Mouse (Mus musculus): ENCODE results near the gene Aspdh. TPM values are rescaled to one million over a fixed set of nuclear protein-coding genes. Genes with fewer than 3 reads are reported as not detected.
A peak's percentile ranks its signal among the peaks of the same experiment; 100 is the strongest.

Gene Aspdh
- polyA plus RNA-seq, 1 experiment from 2014 or later = 0.62 TPM

DNA sequence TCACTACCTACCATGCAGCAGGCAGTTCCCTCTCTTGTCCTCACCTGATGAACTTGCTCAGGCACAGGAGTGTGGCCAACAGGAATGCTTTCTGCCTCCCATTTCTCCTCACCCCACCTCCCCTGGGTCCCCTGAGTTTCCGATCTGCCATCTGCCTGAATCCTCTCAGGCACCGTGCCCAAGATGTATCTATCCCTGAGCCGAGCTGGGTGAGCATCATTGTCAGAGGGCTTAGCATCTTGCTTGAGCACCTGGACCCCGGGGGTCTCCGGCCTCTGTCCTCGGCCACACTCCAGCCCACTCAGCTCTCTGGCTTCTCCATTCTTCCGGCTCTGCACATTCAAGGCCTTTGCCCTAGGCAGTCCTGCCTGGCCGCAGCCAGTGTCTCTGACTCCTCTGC is 27.3 kb upstream of the Aspdh start:
- Histone ChIP-seq H3K4me2 (no peak overlapping the region), H3K27me3 (peaks cover 60% of the 10 kb centered on the region), H3K4me1 (peaks cover 7% of the 10 kb centered on the region; the same call in 1 of the 2 replicates), H3K36me3 (no peaks in the 10 kb centered on the region), H3K4me3 (no peak overlapping the region), H3K9me3 (no peaks in the 10 kb centered on the region), H3K9ac (no peak overlapping the region), H3K27ac (no peak overlapping the region)
- ATAC-seq (ENCODE audit: borderline replicate concordance, extremely low read depth, low FRiP score, low TSS enrichment) = no peak
- WGBS = 58% methylated on average over 8 of the region's 8 CpGs

DNA sequence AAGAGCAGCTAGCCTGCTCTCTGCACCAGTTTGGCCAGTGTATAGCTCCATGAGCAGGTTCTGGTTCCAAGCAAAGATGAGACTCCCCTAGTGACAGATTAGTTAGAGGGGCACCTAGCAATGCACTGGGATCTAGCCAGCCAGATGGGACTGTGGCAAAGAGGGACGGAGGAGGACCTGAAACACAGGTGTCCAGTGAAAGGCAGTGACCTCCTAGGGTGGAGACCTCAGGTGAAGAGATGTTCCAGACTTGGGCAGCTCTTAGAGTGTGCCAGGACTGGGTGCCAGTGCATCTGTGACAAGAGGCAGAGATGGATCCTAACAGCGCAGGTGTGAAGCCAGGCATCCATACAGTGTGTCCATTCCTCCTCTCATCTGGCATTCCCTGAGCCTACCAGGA is 25.5 kb upstream of the Aspdh start:
- ATAC-seq (ENCODE audit: borderline replicate concordance, extremely low read depth, low FRiP score, low TSS enrichment) = no peak
- H3K4me2 ChIP-seq = no peak overlapping the region
- no peak overlapping the region for H3K4me3 ChIP-seq
- H3K27ac ChIP-seq = no peak overlapping the region
- no peaks in the 10 kb centered on the region for H3K9me3 ChIP-seq
- WGBS = 85% methylated on average over 2 of the region's 2 CpGs
- peaks cover 7% of the 10 kb centered on the region; the same call in 1 of the 2 replicates for H3K4me1 ChIP-seq
- no peak overlapping the region for H3K9ac ChIP-seq
- H3K36me3 ChIP-seq = no peaks in the 10 kb centered on the region
- peaks cover 68% of the 10 kb centered on the region for H3K27me3 ChIP-seq

DNA sequence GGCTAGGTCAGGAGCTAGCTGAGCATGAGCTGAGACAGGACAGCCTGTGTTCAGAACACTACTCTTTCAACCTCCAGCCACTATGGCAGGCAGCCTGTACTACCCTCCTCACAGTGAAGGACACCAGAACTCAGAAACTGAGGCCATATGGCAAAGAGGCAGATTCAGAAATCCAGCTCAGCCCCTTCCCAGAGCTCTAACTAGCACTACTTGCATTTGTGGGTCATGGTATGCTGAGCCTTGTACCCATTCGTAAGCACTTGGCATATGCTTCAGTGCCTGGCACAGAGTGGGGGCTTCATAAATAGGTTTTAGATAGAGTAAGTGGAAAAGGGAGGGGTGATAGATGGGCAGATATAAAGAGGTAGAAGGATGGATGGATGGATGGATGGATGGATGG is 24.7 kb upstream of the Aspdh start:
- H3K4me1 ChIP-seq = peaks cover 7% of the 10 kb centered on the region; the same call in 1 of the 2 replicates
- no peak for ATAC-seq (ENCODE audit: borderline replicate concordance, extremely low read depth, low FRiP score, low TSS enrichment)
- WGBS = 63% methylated on average over 1 of the region's 1 CpGs
- no peaks in the 10 kb centered on the region for H3K36me3 ChIP-seq
- no peak overlapping the region for H3K9ac ChIP-seq
- H3K9me3 ChIP-seq = no peaks in the 10 kb centered on the region
- no peak overlapping the region for H3K4me3 ChIP-seq
- peaks cover 73% of the 10 kb centered on the region for H3K27me3 ChIP-seq
- H3K4me2 ChIP-seq = no peak overlapping the region
- no peak overlapping the region for H3K27ac ChIP-seq

DNA sequence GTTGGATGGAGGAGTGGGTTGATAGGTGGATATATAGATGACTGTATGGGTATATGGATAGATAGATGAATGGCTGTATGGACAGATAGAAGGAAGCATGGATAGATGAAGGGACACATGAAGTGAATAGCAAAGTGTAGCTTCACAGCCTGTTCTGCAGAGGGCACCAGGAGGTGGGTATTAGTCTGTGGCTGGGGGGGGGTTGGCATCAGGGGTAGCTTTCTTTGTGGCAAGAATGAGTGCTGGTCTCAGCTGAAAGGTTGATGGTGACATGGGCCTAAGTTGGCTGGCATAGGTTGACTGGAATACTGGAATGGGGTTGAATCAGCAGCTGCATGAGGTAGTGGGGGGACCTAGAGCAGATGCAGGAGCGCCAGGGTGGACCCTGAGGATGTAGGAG is 24.0 kb upstream of the Aspdh start:
- Histone ChIP-seq H3K4me3 (no peak overlapping the region; the same call in 1 of the 2 replicates), H3K9ac (no peak overlapping the region), H3K36me3 (no peaks in the 10 kb centered on the region), H3K27me3 (peaks cover 80% of the 10 kb centered on the region), H3K9me3 (no peaks in the 10 kb centered on the region), H3K4me2 (no peak overlapping the region), H3K27ac (no peak overlapping the region), H3K4me1 (peaks cover 7% of the 10 kb centered on the region; the same call in 1 of the 2 replicates)
- no peak for ATAC-seq (ENCODE audit: borderline replicate concordance, extremely low read depth, low FRiP score, low TSS enrichment)
- 0% methylated on average over 1 of the region's 1 CpGs for WGBS

DNA sequence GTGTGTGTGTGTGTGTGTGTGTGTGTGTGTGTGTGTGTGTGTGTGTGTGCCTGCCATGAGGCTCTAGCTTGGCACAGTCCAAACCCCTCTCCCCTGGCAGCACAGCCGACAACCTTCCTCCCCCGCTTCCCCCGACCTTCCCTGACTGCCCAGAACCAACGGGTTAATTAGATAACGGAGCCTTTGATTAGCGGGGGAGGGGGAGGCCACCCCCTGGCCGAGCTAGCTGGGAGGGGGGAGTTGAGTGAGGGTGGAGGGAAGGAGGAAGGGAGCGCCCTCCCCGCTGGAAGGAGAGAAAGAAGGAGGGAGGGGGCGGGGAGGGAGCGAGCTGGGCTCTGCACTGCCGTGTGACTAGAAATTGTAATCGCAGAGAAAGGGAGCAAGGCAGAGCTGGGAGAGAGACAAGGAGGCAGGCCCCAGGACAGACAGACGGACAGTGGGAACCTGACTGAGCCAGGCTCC is 23.5 kb upstream of the Aspdh start:
- peak; percentile 32; the same call in 1 of the 2 replicates for ATAC-seq (ENCODE audit: borderline replicate concordance, extremely low read depth, low FRiP score, low TSS enrichment)
- Histone ChIP-seq H3K27me3 (peaks cover 85% of the 10 kb centered on the region), H3K27ac (no peak overlapping the region), H3K4me1 (peaks cover 7% of the 10 kb centered on the region; the same call in 1 of the 2 replicates), H3K36me3 (no peaks in the 10 kb centered on the region), H3K4me3 (peak overlapping the region; percentile 38), H3K4me2 (peak overlapping the region; percentile 56), H3K9me3 (no peaks in the 10 kb centered on the region), H3K9ac (peak overlapping the region; percentile 42)
- 2% methylated on average over 14 of the region's 14 CpGs for WGBS

DNA sequence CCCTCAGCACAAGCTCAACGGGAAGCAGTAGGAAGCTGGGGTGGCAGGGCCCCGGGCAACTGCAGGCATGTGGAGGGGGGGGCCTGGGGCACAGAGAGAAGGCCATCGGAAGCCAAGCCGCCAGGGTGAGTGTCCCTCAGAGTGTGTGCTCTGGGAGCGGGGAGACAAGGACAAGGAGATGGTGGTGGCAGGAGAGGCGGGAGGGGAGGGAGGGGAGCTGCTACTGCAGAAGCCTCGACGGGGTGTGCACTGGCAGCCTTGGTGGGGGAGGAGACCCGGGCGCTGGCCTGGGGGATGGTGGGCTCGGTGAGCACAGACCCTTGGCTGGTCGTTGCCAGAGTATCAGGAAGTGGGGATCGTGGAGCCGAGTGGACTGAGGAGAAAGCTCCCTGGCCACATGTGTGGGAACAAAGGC is 22.8 kb upstream of the Aspdh start:
- Histone ChIP-seq H3K9me3 (no peaks in the 10 kb centered on the region), H3K36me3 (no peaks in the 10 kb centered on the region), H3K4me2 (peak overlapping the region; percentile 56), H3K27ac (no peak overlapping the region), H3K4me1 (peaks cover 7% of the 10 kb centered on the region; the same call in 1 of the 2 replicates), H3K27me3 (peaks cover 85% of the 10 kb centered on the region), H3K4me3 (peak overlapping the region; percentile 38), H3K9ac (peak overlapping the region; percentile 42)
- WGBS = 1% methylated on average over 14 of the region's 14 CpGs
- no peak for ATAC-seq (ENCODE audit: borderline replicate concordance, extremely low read depth, low FRiP score, low TSS enrichment)

DNA sequence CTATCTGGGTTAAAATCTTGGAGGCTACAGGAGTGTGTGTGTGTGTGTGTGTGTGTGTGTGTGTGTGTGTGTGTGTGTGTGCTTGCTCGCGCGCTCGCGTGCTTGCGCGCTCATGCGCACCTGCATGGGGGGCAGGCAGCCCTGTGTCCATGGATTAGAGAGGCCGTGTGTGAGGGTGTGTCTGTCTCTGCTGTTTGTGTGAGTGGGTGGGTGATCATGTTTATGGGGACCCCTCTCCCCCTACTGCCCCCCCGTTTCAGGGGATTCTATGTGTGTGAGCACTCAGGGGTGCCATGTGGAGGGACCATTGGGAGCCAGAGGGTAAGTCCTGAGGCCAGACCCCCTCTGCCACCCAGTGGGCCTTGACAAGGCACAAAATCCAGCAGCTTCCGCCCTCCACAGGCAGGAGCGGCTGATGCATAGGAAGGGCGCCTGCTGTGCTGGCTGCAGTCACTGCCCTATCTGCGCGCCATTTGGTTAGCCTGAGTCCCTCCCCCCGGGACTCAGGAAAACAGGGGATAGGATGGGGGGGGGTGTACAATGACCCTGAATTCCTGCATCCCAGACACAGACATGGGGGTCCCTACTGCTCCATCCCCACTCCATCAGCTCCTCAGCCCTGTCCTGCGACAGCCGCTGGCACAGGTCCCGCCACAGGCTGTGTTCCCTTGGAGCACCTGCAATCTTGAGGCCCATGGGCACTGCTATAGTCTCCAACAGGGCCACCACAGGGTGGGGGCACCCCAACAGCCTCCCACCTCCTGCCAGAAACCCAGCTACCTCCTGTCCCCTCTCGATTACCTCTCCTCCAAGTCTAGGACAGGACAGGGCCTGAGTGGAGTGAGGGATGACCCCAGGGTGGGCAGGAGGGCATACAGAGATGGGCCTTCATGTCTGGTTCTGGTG is 21.7 kb upstream of the Aspdh start:
- Histone ChIP-seq H3K9ac (no peak overlapping the region), H3K4me2 (peak overlapping the region; percentile 56), H3K27ac (no peak overlapping the region), H3K4me1 (peaks cover 7% of the 10 kb centered on the region; the same call in 1 of the 2 replicates), H3K4me3 (peak overlapping the region; percentile 38), H3K36me3 (no peaks in the 10 kb centered on the region), H3K27me3 (peaks cover 76% of the 10 kb centered on the region), H3K9me3 (no peaks in the 10 kb centered on the region)
- ATAC-seq (ENCODE audit: borderline replicate concordance, extremely low read depth, low FRiP score, low TSS enrichment) = peak; percentile 28; the same call in 1 of the 2 replicates
- WGBS = 8% methylated on average over 20 of the region's 20 CpGs

DNA sequence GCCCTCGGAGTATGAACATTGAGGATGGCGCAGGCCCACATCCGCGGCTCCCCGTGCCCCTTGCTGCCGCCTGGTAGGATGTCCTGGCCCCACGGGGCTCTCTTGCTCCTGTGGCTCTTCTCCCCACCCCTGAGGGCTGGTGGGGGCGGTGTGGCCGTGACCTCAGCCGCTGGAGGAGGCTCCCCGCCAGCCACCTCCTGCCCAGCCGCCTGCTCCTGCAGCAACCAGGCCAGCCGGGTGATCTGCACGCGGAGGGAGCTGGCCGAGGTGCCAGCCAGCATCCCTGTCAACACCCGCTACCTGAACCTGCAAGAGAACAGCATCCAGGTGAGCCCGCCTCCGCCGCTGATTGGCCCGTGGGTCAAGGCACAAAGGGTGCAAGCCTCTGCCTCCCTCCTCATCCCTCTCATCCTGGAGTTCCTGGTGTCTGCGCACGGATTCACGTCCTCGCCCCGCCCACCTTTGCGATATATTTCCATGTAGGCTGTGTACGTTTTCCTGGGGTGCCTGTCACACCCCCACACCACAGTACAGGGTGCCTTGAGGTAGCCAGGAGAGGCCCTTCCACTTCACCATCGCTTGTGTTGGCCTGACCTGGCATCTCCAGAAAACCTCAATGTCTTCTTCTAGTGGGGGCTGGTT is 20.2 kb upstream of the Aspdh start:
- Histone ChIP-seq H3K4me2 (no peak overlapping the region), H3K36me3 (no peaks in the 10 kb centered on the region), H3K4me1 (peaks cover 7% of the 10 kb centered on the region; the same call in 1 of the 2 replicates), H3K27ac (no peak overlapping the region), H3K9ac (no peak overlapping the region), H3K4me3 (no peak overlapping the region), H3K27me3 (peaks cover 67% of the 10 kb centered on the region), H3K9me3 (no peaks in the 10 kb centered on the region)
- 17% methylated on average over 29 of the region's 29 CpGs for WGBS
- ATAC-seq (ENCODE audit: borderline replicate concordance, extremely low read depth, low FRiP score, low TSS enrichment) = no peak

DNA sequence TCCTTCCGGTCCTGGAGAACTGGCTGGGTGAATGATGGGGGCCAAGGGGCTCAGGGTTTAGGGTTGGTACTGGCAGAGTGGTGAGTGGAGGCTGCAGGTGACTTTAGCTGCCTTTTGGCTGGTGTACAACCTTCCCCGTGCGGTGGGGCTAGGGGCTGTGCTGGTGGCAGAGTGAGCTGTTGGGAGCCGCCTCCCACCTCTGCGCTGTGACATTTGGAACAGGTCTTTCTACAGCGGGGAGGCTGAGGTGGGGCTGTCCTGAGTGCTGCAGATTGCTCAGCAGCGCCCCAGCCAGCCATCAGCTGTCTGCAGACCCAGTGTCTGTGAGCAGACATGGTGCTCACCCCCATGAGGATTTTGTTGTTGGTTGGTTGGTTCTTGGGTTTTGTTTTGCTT is 19.7 kb upstream of the Aspdh start:
- no peaks in the 10 kb centered on the region for H3K9me3 ChIP-seq

DNA sequence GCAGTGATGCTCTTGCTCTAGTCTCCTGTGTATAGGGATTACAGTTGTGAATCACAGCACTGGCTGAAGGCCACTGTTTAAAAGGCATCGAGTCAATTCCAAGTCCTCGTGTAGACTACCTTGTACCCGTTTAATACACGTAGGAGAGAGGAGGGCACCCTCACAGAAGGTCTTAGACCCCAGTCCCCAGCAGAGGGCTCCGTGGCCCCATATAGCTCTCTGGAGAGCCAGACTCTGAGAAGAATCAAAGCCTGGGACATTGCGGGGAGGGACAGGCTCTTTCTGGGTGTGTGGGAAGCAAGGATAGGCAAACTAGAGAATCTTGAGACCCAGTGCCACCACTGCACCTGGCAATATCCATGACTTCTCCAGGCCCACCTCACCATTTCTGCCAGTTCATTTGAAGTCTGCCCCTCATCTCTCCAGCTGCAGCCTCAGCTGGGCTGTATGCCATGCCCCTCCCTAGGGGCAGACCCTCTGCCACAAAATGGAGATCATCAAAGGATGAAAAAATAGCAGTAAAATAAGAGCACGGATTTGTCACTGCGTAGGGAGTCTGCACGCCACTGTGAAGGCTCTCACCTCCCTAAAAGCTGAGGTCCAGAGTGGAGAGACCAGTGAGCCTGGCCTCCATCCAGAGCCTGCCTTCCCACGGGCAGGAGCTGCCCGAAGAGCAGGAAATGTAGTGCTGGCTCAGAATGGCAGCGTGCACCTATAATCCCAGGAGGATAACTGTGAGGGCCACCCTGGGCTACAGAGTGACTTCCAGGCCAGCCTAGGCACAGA is 18.9 kb upstream of the Aspdh start:
- Histone ChIP-seq H3K27ac (no peak overlapping the region), H3K4me3 (no peak overlapping the region), H3K27me3 (peaks cover 54% of the 10 kb centered on the region), H3K4me2 (no peak overlapping the region), H3K36me3 (no peaks in the 10 kb centered on the region), H3K9ac (no peak overlapping the region), H3K4me1 (peaks cover 7% of the 10 kb centered on the region; the same call in 1 of the 2 replicates), H3K9me3 (no peaks in the 10 kb centered on the region)
- no peak for ATAC-seq (ENCODE audit: borderline replicate concordance, extremely low read depth, low FRiP score, low TSS enrichment)
- 39% methylated on average over 12 of the region's 12 CpGs for WGBS

More for the DNA sequence above, 19.7 kb upstream of the Aspdh start:
- H3K27me3 ChIP-seq = peaks cover 61% of the 10 kb centered on the region
- H3K4me3 ChIP-seq = no peak overlapping the region
- peaks cover 7% of the 10 kb centered on the region; the same call in 1 of the 2 replicates for H3K4me1 ChIP-seq
- H3K36me3 ChIP-seq = no peaks in the 10 kb centered on the region
- H3K9ac ChIP-seq = no peak overlapping the region
- no peak for ATAC-seq (ENCODE audit: borderline replicate concordance, extremely low read depth, low FRiP score, low TSS enrichment)
- no peak overlapping the region for H3K4me2 ChIP-seq
- WGBS = 23% methylated on average over 7 of the region's 7 CpGs
- H3K27ac ChIP-seq = no peak overlapping the region

DNA sequence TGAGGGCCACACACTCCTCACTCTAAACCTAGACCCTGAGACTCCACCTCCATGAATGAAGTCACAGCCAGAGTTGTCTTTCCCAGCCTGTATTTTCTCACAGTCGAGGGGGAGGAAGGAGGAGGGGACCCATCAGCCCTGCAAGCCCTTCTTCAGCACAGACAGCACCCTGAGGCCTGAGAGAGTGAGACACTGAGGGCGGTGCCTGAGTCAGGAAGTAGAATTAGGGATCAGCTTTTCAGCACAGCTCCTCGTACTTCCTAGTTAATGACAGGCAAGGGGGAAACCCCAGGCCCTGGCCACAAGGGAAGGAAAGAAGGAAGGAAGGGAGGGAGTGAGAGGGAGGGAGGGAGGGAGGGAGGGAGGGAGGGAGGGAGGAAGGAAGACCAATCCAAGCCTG is 11.9 kb upstream of the Aspdh start:
- Histone ChIP-seq H3K4me2 (no peak overlapping the region), H3K9ac (no peak overlapping the region), H3K36me3 (no peaks in the 10 kb centered on the region), H3K27ac (no peak overlapping the region), H3K4me1 (no peaks in the 10 kb centered on the region), H3K4me3 (no peak overlapping the region), H3K27me3 (no peaks in the 10 kb centered on the region), H3K9me3 (no peaks in the 10 kb centered on the region)
- ATAC-seq (ENCODE audit: borderline replicate concordance, extremely low read depth, low FRiP score, low TSS enrichment) = no peak
- WGBS = 6% methylated on average over 3 of the region's 3 CpGs
